Mouse (Mus musculus) brain, adult 2 months (tissue): ENCODE results near the gene Foxl1.

Experiments
- DNase-seq: peaks from one replicate; pipeline ENCODE4 v3.0.0; 2011; ENCODE audit warnings: low read depth, low spot score

Foxl1 gene

GRCm38 (mm10) chr8:121092627-121093026 lies 35.1 kb upstream of the Foxl1 start:
- DNase-seq: peak; percentile 82

GRCm38 (mm10) chr8:121093496-121093895 lies 34.2 kb upstream of the Foxl1 start:
- no peak for DNase-seq

- peak; percentile 76 for DNase-seq
These were observed 23.5 kb upstream of the Foxl1 start for GRCm38 (mm10) chr8:121104049-121104818.

GRCm38 (mm10) chr8:121107668-121108656 lies 19.8 kb upstream of the Foxl1 start, which contains the start of gene Mthfsd:
Gene Mthfsd (minus strand): TSS chr8:121108392.
- peak; percentile 99 for DNase-seq

- DNase-seq: no peak
These were observed 19.1 kb upstream of the Foxl1 start for GRCm38 (mm10) chr8:121108657-121109056.

GRCm38 (mm10) chr8:121111145-121111907 lies 16.4 kb upstream of the Foxl1 start:
- no peak for DNase-seq

- peak; percentile 95 for DNase-seq
These were observed 14.5 kb upstream of the Foxl1 start for GRCm38 (mm10) chr8:121113261-121113660.

- DNase-seq: no peak
These were observed 12.6 kb upstream of the Foxl1 start for GRCm38 (mm10) chr8:121115136-121115535.

GRCm38 (mm10) chr8:121115948-121116347 lies 11.8 kb upstream of the Foxl1 start, which contains the start of gene Foxc2:
Gene Foxc2 (plus strand): TSS chr8:121116171.
- DNase-seq: peak; percentile 77

- DNase-seq: no peak
These were observed 11.1 kb upstream of the Foxl1 start for GRCm38 (mm10) chr8:121116591-121117185.

GRCm38 (mm10) chr8:121117186-121117651 lies 10.5 kb upstream of the Foxl1 start:
- no peak for DNase-seq

- no peak for DNase-seq
These were observed 9.8 kb upstream of the Foxl1 start for GRCm38 (mm10) chr8:121117906-121118305.

- no peak for DNase-seq
These were observed 8.9 kb upstream of the Foxl1 start for GRCm38 (mm10) chr8:121118634-121119420.

GRCm38 (mm10) chr8:121119635-121120455 lies 7.9 kb upstream of the Foxl1 start:
- DNase-seq: no peak

GRCm38 (mm10) chr8:121120456-121121419 lies 7.0 kb upstream of the Foxl1 start:
- DNase-seq: no peak

- no peak for DNase-seq
These were observed 6.0 kb upstream of the Foxl1 start for GRCm38 (mm10) chr8:121121704-121122103.

- no peak for DNase-seq
These were observed 5.4 kb upstream of the Foxl1 start for GRCm38 (mm10) chr8:121122368-121122767.

- DNase-seq: no peak
These were observed 4.6 kb upstream of the Foxl1 start for GRCm38 (mm10) chr8:121123113-121123512.
